Mouse (Mus musculus): ENCODE data around the gene Gli2. TPM values are rescaled to one million over a fixed set of nuclear protein-coding genes. Genes with fewer than 3 reads are reported as not detected.

The Gli2 gene
- total RNA-seq, 1 experiment from 2014 or later: 0.29 TPM

DNA sequence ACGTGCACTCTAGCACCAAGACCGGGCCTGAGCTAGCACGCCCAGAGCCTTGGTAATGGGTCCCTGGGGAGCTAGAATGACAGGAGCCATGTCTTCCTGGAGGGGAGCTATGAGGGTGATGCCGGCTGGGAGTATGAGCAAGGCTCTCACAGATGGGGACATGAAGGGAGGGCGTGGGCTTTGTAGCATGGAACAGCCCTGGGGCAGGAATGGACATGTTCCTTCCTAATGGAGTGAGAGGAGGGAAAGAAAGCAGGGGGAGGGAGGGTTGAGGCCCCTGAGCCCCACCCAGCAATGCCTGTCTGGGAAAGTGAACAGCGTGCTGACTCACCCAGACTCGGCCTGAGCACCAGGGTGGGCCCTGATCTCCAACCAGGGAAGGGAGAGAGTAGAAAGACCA is 179.9 kb downstream of the Gli2 start:
- no peak for ATAC-seq (replicated peaks; ENCODE audit: insufficient number of reproducible peaks, low FRiP score, low TSS enrichment, poor library complexity, severe bottlenecking)

DNA sequence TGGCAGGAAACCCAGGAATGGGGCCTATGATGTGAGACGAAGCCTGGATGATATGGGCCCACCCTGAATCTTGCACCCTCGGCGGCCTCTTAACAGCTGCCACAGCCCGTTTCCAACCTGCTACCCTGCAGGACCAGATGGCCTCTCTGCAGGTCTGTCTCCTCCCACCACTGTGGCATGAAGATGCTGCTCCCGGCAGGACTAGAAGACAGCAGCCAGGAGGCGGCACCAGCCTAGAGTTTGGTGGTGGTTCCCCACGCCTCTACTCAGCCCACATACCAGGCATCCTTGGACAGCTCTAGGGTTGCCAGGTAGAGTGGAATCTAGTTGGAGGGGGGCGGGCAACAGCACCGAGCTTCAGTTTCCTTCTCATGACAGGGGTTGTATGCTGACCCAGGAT is 188.7 kb downstream of the Gli2 start:
- no peak for ATAC-seq (replicated peaks; ENCODE audit: insufficient number of reproducible peaks, low FRiP score, low TSS enrichment, poor library complexity, severe bottlenecking)

DNA sequence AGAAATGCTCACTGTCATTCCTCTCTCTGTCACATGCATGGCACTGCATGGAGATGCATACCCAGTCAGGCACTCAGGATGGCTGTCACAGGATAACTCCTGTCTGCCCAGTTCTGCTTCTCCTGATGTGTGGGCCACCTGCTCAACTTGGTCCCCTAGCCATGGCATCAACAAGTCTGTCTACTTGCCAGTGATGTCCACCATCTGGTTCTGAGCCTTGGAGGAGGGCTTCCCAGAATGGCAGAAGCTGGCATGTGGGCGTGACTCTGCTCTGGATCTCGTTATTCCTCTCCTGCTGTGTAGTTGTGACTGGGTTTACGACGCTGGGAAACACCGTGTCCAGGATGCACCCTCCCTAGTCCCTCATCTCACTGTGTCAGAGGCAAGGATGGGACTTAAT is 189.4 kb downstream of the Gli2 start:
- ATAC-seq (replicated peaks; ENCODE audit: insufficient number of reproducible peaks, low FRiP score, low TSS enrichment, poor library complexity, severe bottlenecking): no peak

DNA sequence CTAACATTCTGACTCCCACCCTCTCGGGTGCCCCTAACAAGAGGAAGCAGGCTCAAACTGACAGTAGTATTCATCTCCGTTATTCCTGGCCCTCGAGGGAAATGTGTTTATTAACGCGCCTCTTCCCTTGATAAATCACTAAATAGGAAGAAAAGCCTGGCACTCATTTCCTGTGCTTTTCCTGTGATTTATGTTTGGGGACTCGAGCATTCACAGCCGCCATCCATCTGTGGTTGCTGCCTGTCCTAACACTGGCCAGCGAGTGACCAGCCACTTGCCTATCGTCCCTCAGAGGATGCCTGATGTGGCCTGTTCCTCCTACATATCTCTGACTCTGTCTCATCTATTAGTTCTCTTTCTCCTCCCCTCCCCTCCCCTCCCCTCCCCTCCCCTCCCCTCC is 195.3 kb downstream of the Gli2 start:
- no peak for ATAC-seq (replicated peaks; ENCODE audit: insufficient number of reproducible peaks, low FRiP score, low TSS enrichment, poor library complexity, severe bottlenecking)

DNA sequence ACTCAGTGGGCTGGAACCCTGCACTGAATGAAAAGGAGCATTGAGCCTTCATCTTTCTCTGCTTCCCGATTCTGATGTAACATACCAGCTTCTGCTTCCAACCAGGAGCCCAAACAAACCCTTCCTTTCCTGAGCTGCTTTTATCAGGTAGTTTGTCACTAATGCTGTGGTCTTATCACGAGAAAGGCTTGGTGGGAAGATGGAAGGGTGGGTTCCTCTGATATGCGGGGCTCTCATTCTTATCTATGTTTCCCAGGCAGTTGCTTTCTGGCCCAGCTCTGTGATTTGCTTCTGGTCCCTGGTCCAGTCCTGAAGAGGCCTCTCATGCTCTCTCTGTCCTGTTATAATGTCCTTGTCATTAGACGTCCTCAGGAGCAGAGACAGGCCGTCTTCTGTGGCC is 222.8 kb downstream of the Gli2 start:
- ATAC-seq (replicated peaks; ENCODE audit: insufficient number of reproducible peaks, low FRiP score, low TSS enrichment, poor library complexity, severe bottlenecking): no peak

DNA sequence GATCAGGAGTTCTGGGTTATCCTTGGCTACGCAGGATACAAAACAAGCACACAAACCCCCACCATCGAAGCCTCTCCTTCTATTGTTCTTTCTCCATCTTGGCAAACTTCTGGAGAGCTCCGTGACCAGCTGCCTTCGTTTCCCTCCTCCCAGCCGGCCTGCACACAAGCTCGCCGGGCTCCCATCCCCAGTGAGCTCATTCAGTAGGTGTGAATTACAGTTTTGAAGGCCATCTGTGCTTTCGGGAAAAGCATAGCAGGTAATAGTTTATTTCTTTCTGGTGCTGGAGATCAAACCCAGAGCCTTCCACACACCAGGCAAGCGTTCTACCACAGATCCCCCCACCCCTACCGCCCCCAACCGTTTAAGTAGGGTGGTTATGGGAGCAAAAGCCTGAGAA is 226.8 kb downstream of the Gli2 start:
- ATAC-seq (replicated peaks; ENCODE audit: insufficient number of reproducible peaks, low FRiP score, low TSS enrichment, poor library complexity, severe bottlenecking): no peak

DNA sequence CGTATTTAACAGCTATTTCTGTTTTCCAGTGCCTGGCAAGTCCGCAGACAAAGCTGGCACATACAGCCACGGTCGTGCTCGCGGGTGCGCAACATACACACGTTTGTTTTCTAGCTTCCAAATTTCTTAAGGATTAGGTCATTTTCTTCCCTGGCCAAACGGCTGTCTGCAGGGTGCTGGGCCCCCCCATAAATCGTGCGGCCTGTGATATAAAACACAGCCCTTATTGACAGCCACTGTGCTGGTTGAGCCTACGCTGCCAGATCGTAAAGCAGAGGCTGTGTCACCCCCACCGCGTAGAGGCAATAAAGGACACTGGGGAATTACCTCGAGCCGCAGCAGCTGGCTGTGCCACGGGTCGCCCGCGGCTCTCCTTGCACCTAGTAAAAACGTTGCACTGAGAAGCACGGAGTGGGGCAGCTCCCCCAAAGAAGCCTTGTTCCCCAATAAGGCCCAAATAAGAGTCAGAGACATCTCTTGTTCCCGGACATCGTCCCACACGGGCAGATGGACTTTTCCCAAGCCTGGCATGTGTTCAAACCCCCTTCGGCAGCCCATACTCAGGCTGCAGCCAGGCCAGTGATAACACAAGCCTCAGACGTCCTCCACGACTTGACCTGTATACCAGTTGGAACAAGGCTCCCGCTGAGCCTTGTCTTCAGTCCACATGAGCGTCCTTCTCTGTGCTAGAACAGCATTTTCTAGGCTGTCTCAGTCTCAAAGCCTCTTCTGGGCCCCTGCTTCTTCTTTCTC is 227.8 kb downstream of the Gli2 start:
- ATAC-seq (replicated peaks; ENCODE audit: insufficient number of reproducible peaks, low FRiP score, low TSS enrichment, poor library complexity, severe bottlenecking): no peak

DNA sequence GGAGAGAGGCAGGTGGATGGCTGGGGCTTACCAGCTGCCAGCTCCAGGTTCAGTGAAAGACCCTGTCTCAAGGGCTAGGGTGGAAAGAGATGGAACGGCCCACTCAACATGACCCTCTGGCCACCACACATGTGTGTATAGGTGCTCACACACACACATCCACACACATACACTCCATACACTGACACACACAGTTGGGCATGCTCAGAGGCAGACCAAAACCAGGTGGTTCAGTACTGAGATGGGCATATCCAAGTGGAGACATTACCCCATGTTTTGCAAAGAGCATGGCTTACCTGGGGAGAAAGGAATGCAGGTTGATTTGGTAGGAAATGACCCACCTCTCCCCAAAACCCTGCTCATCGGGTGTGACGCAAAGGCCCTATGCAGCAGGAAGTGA is 228.4 kb downstream of the Gli2 start:
- no peak for ATAC-seq (replicated peaks; ENCODE audit: insufficient number of reproducible peaks, low FRiP score, low TSS enrichment, poor library complexity, severe bottlenecking)

DNA sequence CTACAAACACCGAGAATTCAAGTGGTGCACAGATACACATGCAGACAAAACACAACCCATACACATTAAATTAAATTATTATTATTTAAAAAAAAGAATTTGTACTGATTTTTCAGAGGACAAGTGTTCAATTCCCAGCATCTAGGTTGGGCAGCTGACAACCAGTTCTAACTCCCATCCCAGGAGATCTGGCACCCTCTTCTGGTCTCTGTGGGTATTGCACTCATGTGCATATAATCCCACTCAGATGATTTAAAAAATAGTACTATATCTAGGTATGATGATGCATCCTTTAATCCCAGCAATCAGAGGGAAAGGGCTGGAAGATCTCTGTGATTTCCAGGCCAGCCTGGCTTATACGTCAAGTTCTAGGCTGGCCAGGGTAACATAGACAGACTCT is 231.2 kb downstream of the Gli2 start:
- ATAC-seq (replicated peaks; ENCODE audit: insufficient number of reproducible peaks, low FRiP score, low TSS enrichment, poor library complexity, severe bottlenecking): no peak

DNA sequence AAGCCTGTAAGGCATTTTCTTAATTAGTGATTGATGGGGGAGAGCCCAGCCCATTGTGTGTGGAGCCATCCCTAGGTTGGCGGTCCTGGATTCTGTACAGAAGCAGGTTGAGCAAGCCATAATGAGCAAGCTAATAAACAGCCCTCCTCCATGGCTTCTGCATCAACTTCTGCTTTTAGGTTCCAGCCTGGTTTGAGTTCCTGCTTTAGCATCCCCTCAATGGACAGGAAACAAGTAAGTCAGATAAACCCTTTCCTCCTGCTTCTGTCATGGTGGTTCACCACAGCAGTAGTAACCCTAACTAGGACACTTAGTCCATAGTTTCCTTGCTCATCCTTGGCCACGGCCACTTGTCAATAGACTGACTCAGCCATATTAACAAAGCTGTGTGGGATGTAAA is 238.4 kb downstream of the Gli2 start:
- no peak for ATAC-seq (replicated peaks; ENCODE audit: insufficient number of reproducible peaks, low FRiP score, low TSS enrichment, poor library complexity, severe bottlenecking)

DNA sequence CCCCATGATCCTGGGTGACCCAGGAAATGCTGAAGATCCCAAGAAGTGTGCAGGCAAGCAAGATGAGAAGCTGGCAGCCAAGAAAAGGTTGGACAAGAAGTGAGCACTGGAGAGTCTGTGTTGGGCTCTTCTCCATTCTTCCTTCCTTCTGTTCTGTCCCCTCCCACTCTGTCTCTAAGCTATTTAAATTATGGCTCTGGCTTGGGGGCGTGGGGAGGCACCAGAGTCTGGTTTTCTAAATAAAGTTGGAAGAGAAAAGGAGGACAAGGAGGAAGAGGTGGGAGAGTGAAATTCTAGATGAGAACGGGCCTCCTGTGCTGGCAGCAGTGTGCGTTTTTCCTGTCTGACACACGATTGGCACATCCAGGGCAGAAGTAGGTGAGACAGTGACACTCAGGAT is 243.1 kb downstream of the Gli2 start:
- no peak for ATAC-seq (replicated peaks; ENCODE audit: insufficient number of reproducible peaks, low FRiP score, low TSS enrichment, poor library complexity, severe bottlenecking)

DNA sequence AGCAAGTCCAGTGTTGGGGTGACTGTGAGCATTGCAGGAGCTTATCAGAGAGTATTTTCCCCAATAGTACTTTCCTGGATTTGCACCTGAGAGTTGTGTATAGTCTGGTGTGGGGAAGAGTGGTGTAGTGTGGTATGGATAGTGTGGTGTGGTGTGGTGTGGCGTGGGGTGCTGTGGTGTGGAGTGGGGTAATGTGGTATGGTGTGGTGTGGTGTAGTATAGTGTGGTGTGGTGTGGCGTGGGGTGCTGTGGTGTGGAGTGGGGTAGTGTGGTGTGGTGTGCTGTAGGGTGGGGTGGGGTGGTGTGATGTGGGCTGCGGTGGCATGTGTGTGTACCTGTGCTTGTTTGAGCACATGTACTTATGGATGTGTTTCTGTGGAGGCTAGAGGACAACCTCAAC is 246.7 kb downstream of the Gli2 start:
- ATAC-seq (replicated peaks; ENCODE audit: insufficient number of reproducible peaks, low FRiP score, low TSS enrichment, poor library complexity, severe bottlenecking): no peak

DNA sequence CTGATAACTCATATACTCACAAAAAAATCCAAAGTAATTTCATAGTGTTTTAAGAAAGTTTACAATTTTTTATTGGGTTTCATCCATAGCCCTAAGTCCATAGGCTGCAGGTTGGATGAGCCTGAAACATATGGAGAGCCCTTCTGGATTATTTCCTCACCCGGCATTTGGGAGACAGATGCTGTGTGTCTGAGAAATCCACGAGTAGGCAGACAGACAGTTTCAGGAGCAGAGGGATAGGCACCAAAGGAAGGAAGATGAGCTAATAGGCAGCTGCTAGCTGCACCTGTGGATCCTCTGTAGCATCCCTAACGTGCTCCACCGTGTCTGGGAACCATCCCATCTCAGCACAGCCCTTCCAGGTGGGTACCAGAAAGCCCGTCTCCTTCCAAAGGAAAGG is 251.3 kb downstream of the Gli2 start:
- ATAC-seq (replicated peaks; ENCODE audit: insufficient number of reproducible peaks, low FRiP score, low TSS enrichment, poor library complexity, severe bottlenecking): no peak

DNA sequence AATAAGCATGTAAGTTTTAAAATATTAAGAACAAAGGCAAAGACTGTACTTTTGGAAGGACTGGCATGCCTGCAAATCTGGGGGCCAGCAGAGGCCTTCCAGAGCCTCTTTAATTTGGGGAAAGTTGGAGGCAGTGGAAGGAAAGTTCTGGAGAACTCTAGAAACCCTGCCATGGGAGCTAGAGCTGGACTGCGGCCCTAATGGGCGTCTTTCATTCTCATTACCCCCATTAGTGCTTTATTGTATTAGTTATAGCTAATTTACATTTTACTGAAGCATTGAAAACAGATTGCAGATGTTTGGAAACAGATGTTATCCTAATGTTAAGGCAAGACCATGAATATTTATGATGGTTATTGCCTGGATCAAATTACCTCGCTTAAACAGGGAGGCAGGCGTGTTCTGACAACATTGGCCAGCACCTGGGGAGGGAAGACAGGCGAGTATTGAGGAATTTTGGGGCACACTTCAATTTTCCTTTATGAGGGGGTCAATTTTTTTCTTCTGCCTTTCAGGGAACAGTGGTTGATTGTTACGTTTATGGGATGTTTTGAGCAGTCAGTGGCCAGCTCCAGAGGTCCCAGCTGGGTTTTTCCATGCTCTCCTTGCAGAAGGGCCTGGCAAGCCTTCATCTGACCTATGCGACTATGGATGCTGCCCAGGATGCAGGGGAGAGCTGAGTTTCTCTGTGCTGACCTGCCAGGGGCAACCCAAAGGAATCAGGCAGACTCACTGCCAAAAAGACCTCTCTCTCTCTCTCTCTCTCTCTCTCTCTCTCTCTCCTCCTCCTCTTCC is 253.9 kb downstream of the Gli2 start:
- no peak for ATAC-seq (replicated peaks; ENCODE audit: insufficient number of reproducible peaks, low FRiP score, low TSS enrichment, poor library complexity, severe bottlenecking)

DNA sequence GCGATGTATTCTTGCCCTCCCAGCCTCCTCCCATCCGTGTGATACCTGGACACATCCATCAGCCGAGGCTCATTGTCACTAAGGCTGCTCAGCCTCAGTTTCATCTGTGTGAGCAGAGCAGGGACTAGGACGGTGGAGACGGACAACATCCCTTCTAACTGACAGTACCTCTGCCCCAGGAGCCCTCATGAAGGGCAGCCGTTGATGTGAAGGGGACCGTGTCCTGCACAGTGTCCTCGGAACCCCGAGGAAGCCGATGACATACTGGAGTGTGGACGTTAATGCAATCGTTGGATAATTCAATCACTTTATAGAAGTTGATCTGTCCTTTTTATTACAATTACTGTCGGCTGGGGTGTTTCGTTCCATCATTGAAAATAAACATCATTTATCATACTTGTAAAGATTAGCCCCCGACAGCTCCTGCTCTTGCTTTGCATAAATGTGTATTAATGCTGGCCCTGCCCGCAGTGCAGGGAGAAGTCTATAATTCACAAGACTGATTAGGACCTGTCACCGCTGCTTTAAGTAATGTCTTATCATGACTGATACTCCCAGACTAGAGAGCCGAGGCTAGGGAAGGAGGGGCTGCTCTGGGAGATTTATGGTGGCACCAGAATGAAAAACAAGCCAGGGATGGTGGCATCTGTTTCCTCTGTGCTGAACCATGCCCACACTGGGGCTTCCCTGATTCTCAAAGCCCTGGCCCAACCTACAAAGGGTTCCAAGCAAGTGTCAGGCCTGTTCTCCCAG is 257.8 kb downstream of the Gli2 start:
- ATAC-seq (replicated peaks; ENCODE audit: insufficient number of reproducible peaks, low FRiP score, low TSS enrichment, poor library complexity, severe bottlenecking): no peak

DNA sequence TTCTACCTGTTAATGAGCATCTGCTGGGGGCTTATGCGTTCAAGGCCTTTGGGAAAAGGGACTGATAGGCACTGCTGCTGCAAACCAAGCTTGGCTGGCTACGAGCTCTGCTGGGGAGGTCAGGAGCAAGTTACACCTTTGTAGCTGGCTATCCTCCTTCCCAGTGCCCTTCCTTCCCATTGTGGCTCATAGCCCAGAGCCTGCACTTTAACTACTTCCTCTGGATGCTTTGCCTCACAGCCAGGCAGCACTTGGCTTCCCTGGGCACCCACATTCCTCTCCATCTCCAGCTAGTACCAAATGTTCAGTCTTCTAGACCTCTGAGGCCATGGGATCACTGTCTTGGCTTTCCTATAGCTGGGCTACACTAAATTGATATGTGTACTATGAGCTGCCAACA is 263.5 kb downstream of the Gli2 start:
- no peak for ATAC-seq (replicated peaks; ENCODE audit: insufficient number of reproducible peaks, low FRiP score, low TSS enrichment, poor library complexity, severe bottlenecking)

DNA sequence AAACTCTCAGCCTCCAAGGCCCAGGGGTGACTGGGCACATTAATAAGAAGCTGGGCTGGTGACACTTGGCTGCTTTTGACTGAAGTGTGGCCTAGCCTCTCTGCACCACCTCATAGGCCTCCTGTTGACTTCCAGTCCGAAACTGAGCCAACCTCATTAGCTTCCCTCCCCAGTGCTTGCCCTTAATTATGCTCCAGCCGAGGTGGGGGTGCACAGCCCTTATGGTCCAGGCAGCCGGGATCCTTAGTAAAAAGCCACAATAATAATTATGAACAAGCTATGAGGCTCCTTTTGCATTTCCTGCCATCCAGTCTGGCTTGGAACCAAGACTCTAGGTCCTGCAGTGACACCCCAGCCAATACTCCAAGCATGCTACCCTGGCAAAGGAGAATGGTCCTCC is 264.0 kb downstream of the Gli2 start:
- no peak for ATAC-seq (replicated peaks; ENCODE audit: insufficient number of reproducible peaks, low FRiP score, low TSS enrichment, poor library complexity, severe bottlenecking)

DNA sequence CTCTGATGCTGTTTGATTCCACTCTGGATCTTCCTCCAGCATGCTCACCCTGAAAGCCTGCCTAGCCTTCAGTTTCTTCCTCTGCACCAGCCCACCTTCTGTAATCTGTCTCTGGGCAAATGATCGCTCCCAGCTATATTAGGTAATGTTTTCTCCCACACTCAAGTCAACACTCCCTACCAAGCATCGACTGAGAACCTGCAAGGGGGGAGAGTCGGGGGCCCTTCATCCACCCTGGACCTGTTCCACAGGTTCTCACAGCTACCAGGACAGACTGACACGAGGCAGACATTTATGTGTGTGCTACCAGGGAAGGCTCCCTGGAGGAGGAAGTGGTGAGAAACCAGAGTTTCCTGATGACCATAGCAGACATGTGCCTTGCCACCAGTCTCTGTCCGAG is 264.6 kb downstream of the Gli2 start:
- ATAC-seq (replicated peaks; ENCODE audit: insufficient number of reproducible peaks, low FRiP score, low TSS enrichment, poor library complexity, severe bottlenecking): no peak

DNA sequence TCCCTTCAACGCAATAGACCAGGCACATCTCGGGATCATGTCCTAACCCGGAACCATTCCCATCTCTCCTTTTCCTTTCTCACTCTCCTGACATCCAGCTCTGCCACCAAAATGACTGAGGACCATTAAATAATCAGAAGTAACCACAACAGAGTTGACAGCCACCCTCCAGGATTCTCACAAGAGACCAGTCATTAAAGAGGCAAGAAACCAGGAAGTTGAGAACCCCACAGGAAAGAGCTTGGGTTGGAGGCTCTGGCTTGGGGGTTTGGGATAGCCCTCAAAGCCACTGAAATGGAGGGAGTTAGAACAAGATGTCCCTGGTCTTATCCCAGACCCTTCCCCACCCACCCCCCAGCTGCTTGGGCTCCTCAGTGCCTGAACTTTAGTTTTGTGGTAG is 265.9 kb downstream of the Gli2 start:
- no peak for ATAC-seq (replicated peaks; ENCODE audit: insufficient number of reproducible peaks, low FRiP score, low TSS enrichment, poor library complexity, severe bottlenecking)
